Mouse (Mus musculus) CH12.LX (cell line): ENCODE results near the gene Tbc1d2. TPM values are rescaled to one million over a fixed set of nuclear protein-coding genes. Genes with fewer than 3 reads are reported as not detected.
A peak's percentile ranks its signal among the peaks of the same experiment; 100 is the strongest.

Source experiments
- DNase-seq: peaks from one replicate; pipeline ENCODE4 v3.0.0-alpha.2; 2013; ENCODE audit errors: extremely low read depth
- H3K27ac ChIP-seq: 2 replicates; pipeline ENCODE4 v1.5.1; 2012; ENCODE audit warnings: low read depth, mild to moderate bottlenecking, control low read depth, moderate library complexity; ENCODE audit not compliant: insufficient read depth
- H3K27me3 ChIP-seq: replicated peaks from 2 replicates; pipeline ENCODE3; 2012; ENCODE audit warnings: inconsistent platforms
- H3K36me3 ChIP-seq, 2 experiments: replicated peaks in 1 of 2; 2 replicates each; pipeline versions ENCODE3 to v1.6.1; 2012; ENCODE audit warnings: inconsistent platforms in 1 of 2, low read length in 1 of 2, mild to moderate bottlenecking in 1 of 2, mixed read lengths in 1 of 2, moderate library complexity in 1 of 2; ENCODE audit not compliant: control insufficient read depth in 1 of 2, insufficient read depth in 1 of 2
- H3K4me1 ChIP-seq, 2 experiments: 2 replicates each; pipeline ENCODE4 v1.6.1; 2012; ENCODE audit warnings: inconsistent platforms in 1 of 2, moderate library complexity in 1 of 2; ENCODE audit not compliant: insufficient read depth in 2 of 2, control insufficient read depth in 1 of 2
- H3K4me2 ChIP-seq: 2 replicates; pipeline ENCODE4 v1.6.1; 2012; ENCODE audit warnings: low read depth, mild to moderate bottlenecking, control low read depth; ENCODE audit not compliant: poor library complexity, insufficient read depth, severe bottlenecking
- H3K4me3 ChIP-seq, 3 experiments: fragments of 150-350 bp in 1 of 3; sonication (generic) in 1 of 3; replicated peaks in 1 of 3; 2 replicates each; pipeline versions ENCODE3 to v1.5.1; 2011 to 2012; ENCODE audit warnings: low read depth in 2 of 3, low read length in 2 of 3, mild to moderate bottlenecking in 2 of 3, moderate library complexity in 2 of 3, control low read depth in 1 of 3, improper control_type of control experiment in 1 of 3, inconsistent platforms in 1 of 3, mixed read lengths in 1 of 3; ENCODE audit not compliant: poor library complexity in 1 of 3
- H3K79me2 ChIP-seq: replicated peaks from 2 replicates; pipeline ENCODE4 v1.6.1; 2012; ENCODE audit warnings: mild to moderate bottlenecking, moderate library complexity; ENCODE audit not compliant: control insufficient read depth, poor library complexity, insufficient read depth, severe bottlenecking; ENCODE audit errors: extremely low read depth
- H3K9ac ChIP-seq: 2 replicates; pipeline ENCODE4 v1.6.1; 2012; ENCODE audit warnings: low read depth, mild to moderate bottlenecking, control low read depth, moderate library complexity; ENCODE audit not compliant: insufficient read depth
- H3K9me3 ChIP-seq: replicated peaks from 2 replicates; pipeline ENCODE3; 2012; ENCODE audit warnings: low read length, inconsistent platforms, mixed read lengths
- BHLHE40 ChIP-seq: IDR thresholded peaks from 2 replicates; pipeline ENCODE4 v1.6.1; 2011; ENCODE audit warnings: mild to moderate bottlenecking, low read depth, low read length, improper control_type of control experiment
- CHD1 ChIP-seq: IDR thresholded peaks from 2 replicates; pipeline ENCODE4 v1.6.1; 2012; ENCODE audit warnings: low read depth, low read length, improper control_type of control experiment, inconsistent platforms
- CHD2 ChIP-seq: IDR thresholded peaks from 2 replicates; pipeline ENCODE4 v1.6.1; 2011; ENCODE audit warnings: low read length, improper control_type of control experiment
- ELF1 ChIP-seq: IDR thresholded peaks from 2 replicates; pipeline ENCODE4 v1.6.1; 2014; ENCODE audit warnings: low read depth, mild to moderate bottlenecking, inconsistent platforms, low read length, improper control_type of control experiment
- EP300 ChIP-seq: IDR thresholded peaks from 2 replicates; pipeline ENCODE4 v1.6.1; 2011; ENCODE audit warnings: low read length, improper control_type of control experiment
- ETS1 ChIP-seq: conservative IDR thresholded peaks from 2 replicates; pipeline ENCODE4 v1.6.1; 2012; ENCODE audit warnings: low read depth, mild to moderate bottlenecking, inconsistent platforms, low read length, improper control_type of control experiment, moderate library complexity
- HCFC1 ChIP-seq: IDR thresholded peaks from 2 replicates; pipeline ENCODE4 v1.6.1; 2012; ENCODE audit warnings: low read depth, mild to moderate bottlenecking, inconsistent platforms, low read length, improper control_type of control experiment
- IRF4 ChIP-seq: IDR thresholded peaks from 2 replicates; pipeline ENCODE4 v1.6.1; 2014; ENCODE audit warnings: low read depth, mild to moderate bottlenecking, inconsistent platforms, low read length, improper control_type of control experiment
- JUN ChIP-seq: IDR thresholded peaks from 2 replicates; pipeline ENCODE4 v1.6.1; 2011; ENCODE audit warnings: low read depth, mild to moderate bottlenecking, low read length, improper control_type of control experiment, moderate library complexity; ENCODE audit not compliant: insufficient read depth
- JUND ChIP-seq: conservative IDR thresholded peaks from 2 replicates; pipeline ENCODE4 v1.6.1; 2011; ENCODE audit warnings: low read depth, low read length, improper control_type of control experiment
- MAFK ChIP-seq: IDR thresholded peaks from 2 replicates; pipeline ENCODE4 v1.6.1; 2011; ENCODE audit warnings: low read length, improper control_type of control experiment; ENCODE audit not compliant: insufficient replicate concordance
- MAX ChIP-seq: IDR thresholded peaks from 2 replicates; pipeline ENCODE4 v1.6.1; 2011; ENCODE audit warnings: low read length, improper control_type of control experiment
- MAZ ChIP-seq: IDR thresholded peaks from 2 replicates; pipeline ENCODE4 v1.6.1; 2012; ENCODE audit warnings: low read depth, mild to moderate bottlenecking, inconsistent platforms, low read length, improper control_type of control experiment, moderate library complexity
- MEF2A ChIP-seq: IDR thresholded peaks from 2 replicates; pipeline ENCODE4 v1.6.1; 2014; ENCODE audit warnings: low read depth, mild to moderate bottlenecking, inconsistent platforms, low read length, improper control_type of control experiment, borderline replicate concordance
- MYC ChIP-seq: IDR thresholded peaks from 2 replicates; pipeline ENCODE4 v1.6.1; 2011; ENCODE audit warnings: low read depth, mild to moderate bottlenecking, improper control_type of control experiment, low read length
- NELFE ChIP-seq: IDR thresholded peaks from 2 replicates; pipeline ENCODE4 v1.6.1; 2011; ENCODE audit warnings: low read depth, low read length, improper control_type of control experiment
- NRF1 ChIP-seq: IDR thresholded peaks from 2 replicates; pipeline ENCODE4 v1.6.1; 2014; ENCODE audit warnings: low read depth, mild to moderate bottlenecking, inconsistent platforms, low read length, improper control_type of control experiment, moderate library complexity
- PAX5 ChIP-seq: IDR thresholded peaks from 2 replicates; pipeline ENCODE4 v1.6.1; 2012; ENCODE audit warnings: low read length, inconsistent platforms, mixed read lengths
- POLR2A ChIP-seq: IDR thresholded peaks from 2 replicates; pipeline ENCODE4 v1.6.1; 2011; ENCODE audit warnings: low read depth, mild to moderate bottlenecking, improper control_type of control experiment, low read length
- POLR2AphosphoS2 ChIP-seq: IDR thresholded peaks from 2 replicates; pipeline ENCODE4 v1.6.1; 2011; ENCODE audit warnings: low read depth, low read length, improper control_type of control experiment
- RCOR1 ChIP-seq: conservative IDR thresholded peaks from 2 replicates; pipeline ENCODE4 v1.6.1; 2012; ENCODE audit warnings: low read depth, mild to moderate bottlenecking, inconsistent platforms, low read length, improper control_type of control experiment
- SIN3A ChIP-seq: IDR thresholded peaks from 2 replicates; pipeline ENCODE4 v1.6.1; 2012; ENCODE audit warnings: low read length, improper control_type of control experiment, inconsistent platforms
- SMC3 ChIP-seq: IDR thresholded peaks from 2 replicates; pipeline ENCODE4 v1.6.1; 2011; ENCODE audit warnings: low read depth, low read length, improper control_type of control experiment
- TCF12 ChIP-seq: IDR thresholded peaks from 2 replicates; pipeline ENCODE4 v1.6.1; 2014; ENCODE audit warnings: low read depth, mild to moderate bottlenecking, inconsistent platforms, low read length, improper control_type of control experiment
- UBTF ChIP-seq: IDR thresholded peaks from 2 replicates; pipeline ENCODE4 v1.6.1; 2012; ENCODE audit warnings: low read depth, mild to moderate bottlenecking, inconsistent platforms, low read length, improper control_type of control experiment, moderate library complexity
- USF1 ChIP-seq: IDR thresholded peaks from 2 replicates; pipeline ENCODE4 v1.6.1; 2014; ENCODE audit warnings: low read depth, mild to moderate bottlenecking, inconsistent platforms, low read length, improper control_type of control experiment
- ZKSCAN1 ChIP-seq: IDR thresholded peaks from 2 replicates; pipeline ENCODE4 v1.6.1; 2012; ENCODE audit warnings: low read depth, inconsistent platforms, low read length, improper control_type of control experiment, borderline replicate concordance
- ZMIZ1 ChIP-seq: IDR thresholded peaks from 2 replicates; pipeline ENCODE4 v1.6.1; 2012; ENCODE audit warnings: low read depth, mild to moderate bottlenecking, inconsistent platforms, low read length, improper control_type of control experiment
- dilution Hi-C: fragments of 300-500 bp; cut with MboI; formaldehyde crosslinking; loops from 2 replicates; pipeline ENCODE4 v1.14.3; 2020; ENCODE audit warnings: low sequenced_read_pairs; ENCODE audit not compliant: extremely low pct_unique_long_range_greater_than_20kb, extremely low pct_ligation_motif_present
- in situ Hi-C: fragments of 300-500 bp; cut with MboI; formaldehyde crosslinking; loops from 3 replicates; pipeline ENCODE4 v1.14.3; 2019; ENCODE audit warnings: low sequenced_read_pairs, low pct_ligation_motif_present, low pct_unique_long_range_greater_than_20kb, mixed read lengths
- polyA plus RNA-seq: library from polyadenylated mRNA; unstranded; fragments of >175 nt; gene quantifications from 2 replicates; pipeline ENCODE4 v1.2.1, GENCODE M21; 2012; ENCODE audit warnings: low read depth; ENCODE audit not compliant: insufficient read length
- total RNA-seq, 2 experiments: library from RNA; depleted of rRNA; stranded (reverse); fragments of 300-350 nt in 1 of 2; fragments of >200 nt in 1 of 2; gene quantifications; 2 replicates each; pipeline ENCODE4 v1.2.3; 2012 to 2014

Gene Tbc1d2
- total and polyA plus RNA-seq, 3 experiments: 0.12 to 1.1 (median 0.29) TPM

GRCm38 (mm10) chr4:46562037-46562436 is 88.0 kb downstream of the Tbc1d2 start:
- Histone ChIP-seq H3K4me2 (no peak overlapping the region), H3K27ac (peak overlapping the region; percentile 44; the same call in 1 of the 2 replicates), H3K4me3 (no peak overlapping the region), H3K36me3 (peaks cover 30 to 34% of the 10 kb centered on the region in 2 experiments), H3K9ac (no peak overlapping the region), H3K27me3 (no peaks in the 10 kb centered on the region), H3K9me3 (peaks cover 4% of the 10 kb centered on the region), H3K4me1 (peaks cover 78 to 93% of the 10 kb centered on the region in 2 experiments), H3K79me2 (peaks cover 44% of the 10 kb centered on the region)
- in situ Hi-C loops (no loop called here), dilution Hi-C loops (no loop called here)
- DNase-seq: no peak
- TF ChIP-seq POLR2AphosphoS2: no peak
- TF ChIP-seq MEF2A: no peak
- TF ChIP-seq USF1: no peak
- TF ChIP-seq NELFE: no peak
- no peak for TF ChIP-seq JUND
- no peak for TF ChIP-seq POLR2A
- no peak for TF ChIP-seq ZMIZ1

- in situ Hi-C loops (no loop called here), dilution Hi-C loops (no loop called here)
- Histone ChIP-seq H3K4me3 (no peak overlapping the region), H3K4me2 (no peak overlapping the region; the same call in 1 of the 2 replicates), H3K36me3 (peaks cover 36 to 39% of the 10 kb centered on the region in 2 experiments), H3K27ac (peak overlapping the region; percentile 97), H3K9me3 (peaks cover 4% of the 10 kb centered on the region), H3K27me3 (no peaks in the 10 kb centered on the region), H3K79me2 (peaks cover 43% of the 10 kb centered on the region), H3K4me1 (peaks cover 80 to 93% of the 10 kb centered on the region in 2 experiments), H3K9ac (0 out of 2 replicates have a peak overlapping the region, but pooled peaks have one; percentile 21)
- DNase-seq: peak; percentile 72
- TF ChIP-seq UBTF (peak; percentile 42; the same call in 1 of the 2 replicates), SMC3 (no peak), TCF12 (peak; percentile 57), ETS1 (peak; percentile 80), NELFE (no peak), JUND (peak; percentile 92), CHD1 (peak; percentile 81; the same call in 1 of the 2 replicates), RCOR1 (no peak; the same call in 1 of the 2 replicates), IRF4 (peak; percentile 97), BHLHE40 (peak; percentile 57), JUN (peak; percentile 63; the same call in 1 of the 2 replicates), MYC (0 out of 2 replicates have a peak, but pooled peaks have one; percentile 4), HCFC1 (no peak), CHD2 (peak; percentile 51), PAX5 (no peak), NRF1 (peak; percentile 7; the same call in 1 of the 2 replicates), MAX (peak; percentile 18; the same call in 1 of the 2 replicates), EP300 (peak; percentile 92), MAFK (peak; percentile 91), POLR2A (0 out of 2 replicates have a peak, but pooled peaks have one; percentile 5), MAZ (0 out of 2 replicates have a peak, but pooled peaks have one; percentile 9), ZMIZ1 (no peak), ELF1 (no peak), SIN3A (peak; percentile 63), ZKSCAN1 (no peak), MEF2A (peak; percentile 64; the same call in 1 of the 2 replicates)
These were observed 89.8 kb downstream of the Tbc1d2 start for GRCm38 (mm10) chr4:46560069-46560705.
